Mouse (Mus musculus) limb, embryonic 10.5 days (tissue): Measurements from ENCODE around the gene Fip1l1. TPM values are rescaled to one million over a fixed set of nuclear protein-coding genes. Genes with fewer than 3 reads are reported as not detected.

Experiments used
- DNase-seq: peaks from one replicate; pipeline ENCODE4 v3.0.0-alpha.2; 2017; ENCODE audit warnings: low spot score
- H3K27ac ChIP-seq: fragments of 300-500 bp; sonication (generic); 2 replicates; pipeline ENCODE4 v1.5.1; 2016; ENCODE audit warnings: mild to moderate bottlenecking
- H3K27me3 ChIP-seq: fragments of 300-500 bp; sonication (generic); 2 replicates; pipeline ENCODE4 v1.6.1; 2016; ENCODE audit warnings: low read depth, mild to moderate bottlenecking; ENCODE audit not compliant: poor library complexity, severe bottlenecking
- H3K36me3 ChIP-seq: fragments of 300-500 bp; sonication (generic); 2 replicates; pipeline ENCODE4 v1.6.1; 2016; ENCODE audit warnings: mild to moderate bottlenecking, moderate library complexity
- H3K4me1 ChIP-seq: fragments of 300-500 bp; sonication (generic); 2 replicates; pipeline ENCODE4 v1.6.1; 2016
- H3K4me3 ChIP-seq: fragments of 300-500 bp; sonication (generic); 2 replicates; pipeline ENCODE4 v1.5.1; 2016; ENCODE audit warnings: mild to moderate bottlenecking, moderate library complexity
- H3K9me3 ChIP-seq: fragments of 300-500 bp; sonication (generic); replicated peaks from 2 replicates; pipeline ENCODE4 v1.6.1; 2016; ENCODE audit warnings: mild to moderate bottlenecking
- WGBS: fragments of 180-500 bp; shearing (Covaris S2); methylation state at CpG from one replicate; pipeline ENCODE4 v1.1.7; 2016; 5-methylcytosine and 5-hydroxymethylcytosine counted together
- polyA plus RNA-seq: library from polyadenylated mRNA; unstranded; fragments of >200 nt; fragmentation: Nextera tagmentation; extraction: Ambion mirVana; gene quantifications from 2 replicates; pipeline ENCODE4 v1.2.1, GENCODE M21; 2016

Gene Fip1l1
- polyA plus RNA-seq, 1 experiment from 2014 or later, result 141 TPM

DNA sequence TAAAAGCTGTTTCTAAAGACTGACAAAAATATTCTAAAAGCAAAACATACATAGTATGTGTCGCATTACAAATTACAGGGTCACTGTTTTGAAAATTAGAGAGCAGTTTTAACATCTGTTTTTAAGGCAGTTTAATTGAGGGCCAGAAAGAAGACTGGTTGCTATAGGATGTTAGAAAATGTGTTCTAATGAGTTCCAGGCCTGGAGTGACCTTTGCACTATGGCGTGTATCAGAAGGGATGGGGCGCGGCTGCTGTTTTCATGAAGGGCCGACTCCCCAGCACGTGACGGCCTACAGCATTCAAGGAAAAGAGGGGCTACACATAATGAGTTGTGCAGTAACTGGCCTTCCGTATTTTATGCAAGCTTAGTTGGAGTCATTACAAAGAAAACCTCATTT is 57.9 kb downstream of the Fip1l1 start:
- Histone ChIP-seq H3K4me3 (no peak overlapping the region), H3K36me3 (peaks cover 91% of the 10 kb centered on the region), H3K27me3 (no peaks in the 10 kb centered on the region), H3K9me3 (no peaks in the 10 kb centered on the region), H3K27ac (peak overlapping the region; percentile 76; the same call in 1 of the 2 replicates), H3K4me1 (peaks cover 28% of the 10 kb centered on the region)
- DNase-seq, result peak; percentile 68
- WGBS, result 15% methylated on average over 8 of the region's 8 CpGs

DNA sequence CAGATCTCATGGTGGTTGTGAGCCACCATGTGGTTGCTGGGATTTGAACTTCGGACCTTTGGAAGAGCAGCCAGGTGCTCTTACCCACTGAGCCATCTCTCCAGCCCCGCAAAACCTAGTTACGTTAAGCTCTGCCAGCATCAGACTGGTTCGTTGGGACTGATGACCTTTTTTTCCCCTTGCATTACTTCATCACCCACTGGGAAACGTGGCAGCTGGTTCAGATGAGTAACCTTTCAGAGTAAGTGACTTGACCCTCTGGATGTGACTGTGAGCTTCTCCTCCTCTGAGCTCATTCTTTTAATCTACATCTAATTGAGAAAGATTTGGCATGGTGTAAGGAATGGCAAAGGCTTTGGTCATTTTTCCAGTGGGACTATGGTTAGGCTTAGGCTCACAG is 64.8 kb downstream of the Fip1l1 start:
- H3K36me3 ChIP-seq, result peaks cover 46% of the 10 kb centered on the region
- no peak overlapping the region for H3K27ac ChIP-seq
- no peaks in the 10 kb centered on the region for H3K27me3 ChIP-seq
- no peak overlapping the region for H3K4me3 ChIP-seq
- 77% methylated on average over 5 of the region's 5 CpGs for WGBS
- H3K9me3 ChIP-seq, result no peaks in the 10 kb centered on the region
- peak; percentile 24 for DNase-seq
- peaks cover 11% of the 10 kb centered on the region for H3K4me1 ChIP-seq

DNA sequence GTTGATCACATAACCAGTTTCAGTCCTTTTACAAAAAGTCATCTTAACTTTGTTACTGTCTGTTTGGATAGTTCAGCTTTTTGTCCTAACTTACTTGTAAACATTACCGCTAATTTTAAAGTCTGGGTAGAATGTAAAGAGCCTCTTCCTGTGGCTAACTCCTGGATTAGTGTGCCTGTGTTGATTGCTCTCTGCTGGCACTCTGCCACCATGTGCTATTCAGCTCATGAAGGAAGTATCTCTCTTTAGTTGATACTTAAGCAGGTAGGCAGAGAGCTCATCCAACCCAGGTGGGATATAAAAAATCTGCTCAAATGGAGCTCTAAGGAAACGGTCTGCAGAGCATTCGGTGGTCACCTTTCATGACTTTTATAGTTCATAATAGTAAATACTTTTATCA is 65.9 kb downstream of the Fip1l1 start:
- Histone ChIP-seq H3K27ac (no peak overlapping the region), H3K36me3 (peaks cover 35% of the 10 kb centered on the region)

DNA sequence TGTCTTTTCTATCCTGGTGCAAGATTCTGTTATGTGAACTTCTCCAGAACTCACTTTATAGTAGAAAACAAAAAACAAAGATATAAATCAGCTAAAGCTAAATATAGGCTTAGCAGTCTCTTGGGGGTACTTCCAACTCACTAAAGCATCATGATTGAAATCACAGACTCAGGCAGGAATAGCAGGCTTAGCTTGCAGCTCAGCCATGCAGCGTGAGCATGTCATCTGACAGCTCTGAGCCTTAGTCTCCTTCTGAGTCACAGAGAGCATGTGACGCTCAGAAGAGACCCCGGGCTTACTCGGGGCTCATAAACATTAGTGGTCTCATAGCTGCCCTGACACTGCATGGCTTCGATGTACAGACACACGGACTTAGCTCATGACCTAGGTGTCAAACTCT is 66.7 kb downstream of the Fip1l1 start:
- no peaks in the 10 kb centered on the region for H3K27me3 ChIP-seq
- no peak overlapping the region for H3K27ac ChIP-seq
- peaks cover 11% of the 10 kb centered on the region for H3K4me1 ChIP-seq
- 82% methylated on average over 6 of the region's 6 CpGs for WGBS
- H3K4me3 ChIP-seq, result no peak overlapping the region
- peak; percentile 24 for DNase-seq
- H3K36me3 ChIP-seq, result peaks cover 27% of the 10 kb centered on the region
- no peaks in the 10 kb centered on the region for H3K9me3 ChIP-seq

More for the DNA sequence above, 65.9 kb downstream of the Fip1l1 start:
- 88% methylated on average over 3 of the region's 3 CpGs for WGBS
- no peaks in the 10 kb centered on the region for H3K27me3 ChIP-seq
- H3K4me1 ChIP-seq, result peaks cover 11% of the 10 kb centered on the region
- peak; percentile 18 for DNase-seq
- H3K9me3 ChIP-seq, result no peaks in the 10 kb centered on the region
- no peak overlapping the region for H3K4me3 ChIP-seq

DNA sequence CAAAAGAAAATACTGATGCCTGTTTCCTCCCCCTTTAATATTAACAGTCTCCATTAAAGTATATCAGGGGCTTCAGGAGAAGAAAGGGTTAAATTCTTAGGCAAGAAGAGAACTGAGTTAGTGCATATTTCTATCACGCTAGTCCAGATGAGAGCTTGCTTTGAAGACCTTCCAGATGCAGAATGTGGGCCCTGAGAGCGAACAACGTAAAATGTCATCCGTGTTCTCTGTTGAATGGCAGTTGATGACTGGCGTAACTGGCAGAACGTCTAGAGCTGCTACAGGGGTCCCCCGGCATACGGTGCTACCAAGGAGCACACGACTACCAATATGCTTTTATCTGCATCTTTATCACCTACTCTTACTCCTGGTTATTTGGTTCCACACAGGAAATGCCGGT is 67.1 kb downstream of the Fip1l1 start:
- peaks cover 11% of the 10 kb centered on the region for H3K4me1 ChIP-seq

DNA sequence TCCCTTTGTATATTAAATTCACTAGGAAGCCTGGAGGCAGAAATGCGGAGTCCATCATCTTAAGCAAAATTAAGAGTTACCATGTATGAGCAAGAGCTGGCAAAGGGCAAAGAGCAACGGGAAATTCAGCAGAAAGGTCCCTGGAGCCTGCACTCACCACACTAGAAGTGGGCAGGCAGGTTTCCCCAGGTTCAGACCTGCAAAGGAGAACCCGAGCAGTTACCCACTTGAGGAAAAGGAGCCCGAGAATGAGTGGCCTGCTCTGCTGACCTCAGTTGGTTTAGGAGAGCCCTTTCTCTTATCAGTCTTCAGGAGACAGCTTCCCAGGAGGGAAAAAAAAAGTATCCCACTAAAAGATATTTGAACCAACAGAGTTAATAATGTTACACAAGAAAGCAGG is 68.1 kb downstream of the Fip1l1 start:
- peak; percentile 21 for DNase-seq
- Histone ChIP-seq H3K36me3 (peaks cover 13% of the 10 kb centered on the region), H3K9me3 (no peaks in the 10 kb centered on the region), H3K27ac (no peak overlapping the region), H3K27me3 (no peaks in the 10 kb centered on the region), H3K4me1 (peaks cover 9% of the 10 kb centered on the region), H3K4me3 (no peak overlapping the region)
- WGBS, result 79% methylated on average over 4 of the region's 4 CpGs

More for the DNA sequence above, 67.1 kb downstream of the Fip1l1 start:
- Histone ChIP-seq H3K4me3 (no peak overlapping the region), H3K27me3 (no peaks in the 10 kb centered on the region), H3K27ac (no peak overlapping the region), H3K9me3 (no peaks in the 10 kb centered on the region), H3K36me3 (peaks cover 23% of the 10 kb centered on the region)
- DNase-seq, result peak; percentile 12
- 87% methylated on average over 10 of the region's 10 CpGs for WGBS

DNA sequence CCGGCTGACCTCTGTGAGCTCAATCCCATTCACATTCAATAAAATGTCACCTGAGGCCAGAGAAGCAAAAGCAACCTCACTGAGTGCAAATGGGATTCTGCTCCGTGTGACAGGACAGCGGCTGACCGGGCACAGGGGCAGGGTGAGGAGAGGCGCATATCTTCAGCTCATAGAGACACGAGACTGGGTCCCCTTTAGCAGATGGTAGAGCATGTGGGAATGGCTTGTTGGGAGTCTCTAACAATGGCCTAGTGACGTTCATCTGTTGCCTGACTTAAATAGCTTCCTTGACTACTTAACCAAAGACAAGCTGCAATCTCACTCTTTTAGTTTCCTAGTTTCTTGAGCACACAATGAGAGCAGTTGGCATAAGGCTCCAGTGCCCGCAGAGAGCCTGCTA is 71.0 kb downstream of the Fip1l1 start:
- no peaks in the 10 kb centered on the region for H3K27me3 ChIP-seq
- no peaks in the 10 kb centered on the region for H3K36me3 ChIP-seq
- H3K27ac ChIP-seq, result no peak overlapping the region
- DNase-seq, result peak; percentile 16
- H3K4me1 ChIP-seq, result peaks cover 8% of the 10 kb centered on the region
- H3K4me3 ChIP-seq, result no peak overlapping the region
- H3K9me3 ChIP-seq, result no peaks in the 10 kb centered on the region
- WGBS, result 91% methylated on average over 8 of the region's 8 CpGs

DNA sequence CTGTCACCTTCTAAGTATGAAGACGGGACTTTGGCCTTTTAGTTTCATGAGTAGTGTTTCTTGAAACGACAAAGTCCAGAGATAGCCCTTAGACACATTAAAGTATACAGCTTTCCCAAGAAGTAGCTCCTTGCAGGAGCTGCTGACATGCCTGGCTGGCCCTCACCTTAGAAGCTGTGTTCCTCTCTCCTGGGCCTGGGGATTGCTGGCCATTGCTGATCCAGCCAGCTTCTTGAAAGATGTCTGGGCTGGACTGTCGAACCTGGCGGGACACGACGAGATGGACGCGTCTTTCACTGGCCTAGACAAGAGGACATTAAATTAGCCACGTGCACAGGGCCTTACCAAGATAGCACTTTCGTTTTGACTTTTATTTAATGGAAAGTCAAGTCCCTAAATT is 75.3 kb downstream of the Fip1l1 start:
- Histone ChIP-seq H3K4me3 (no peak overlapping the region), H3K4me1 (peaks cover 18% of the 10 kb centered on the region), H3K27ac (no peak overlapping the region), H3K36me3 (no peaks in the 10 kb centered on the region), H3K9me3 (no peaks in the 10 kb centered on the region), H3K27me3 (no peaks in the 10 kb centered on the region)
- 91% methylated on average over 10 of the region's 10 CpGs for WGBS
- no peak for DNase-seq

DNA sequence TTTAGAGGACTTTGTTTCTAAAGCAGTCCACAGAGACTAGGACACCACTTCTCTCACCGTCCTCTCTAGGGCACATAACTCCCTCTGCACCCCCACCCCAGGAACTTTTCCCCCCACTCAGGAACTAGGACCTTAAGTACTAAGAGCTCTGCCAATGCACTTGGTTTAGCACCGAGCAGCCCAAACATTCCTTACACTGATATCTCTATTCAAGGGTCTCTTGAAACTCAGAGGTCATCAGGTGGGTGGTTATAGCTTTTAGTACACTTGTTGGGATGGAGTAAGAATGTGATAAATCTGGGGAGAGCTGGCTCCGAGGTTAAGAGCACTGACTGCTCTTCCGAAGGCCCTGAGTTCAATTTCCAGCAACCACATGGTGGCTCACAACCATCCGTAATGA is 77.5 kb downstream of the Fip1l1 start:
- WGBS, result 87% methylated on average over 5 of the region's 5 CpGs
- DNase-seq, result no peak

DNA sequence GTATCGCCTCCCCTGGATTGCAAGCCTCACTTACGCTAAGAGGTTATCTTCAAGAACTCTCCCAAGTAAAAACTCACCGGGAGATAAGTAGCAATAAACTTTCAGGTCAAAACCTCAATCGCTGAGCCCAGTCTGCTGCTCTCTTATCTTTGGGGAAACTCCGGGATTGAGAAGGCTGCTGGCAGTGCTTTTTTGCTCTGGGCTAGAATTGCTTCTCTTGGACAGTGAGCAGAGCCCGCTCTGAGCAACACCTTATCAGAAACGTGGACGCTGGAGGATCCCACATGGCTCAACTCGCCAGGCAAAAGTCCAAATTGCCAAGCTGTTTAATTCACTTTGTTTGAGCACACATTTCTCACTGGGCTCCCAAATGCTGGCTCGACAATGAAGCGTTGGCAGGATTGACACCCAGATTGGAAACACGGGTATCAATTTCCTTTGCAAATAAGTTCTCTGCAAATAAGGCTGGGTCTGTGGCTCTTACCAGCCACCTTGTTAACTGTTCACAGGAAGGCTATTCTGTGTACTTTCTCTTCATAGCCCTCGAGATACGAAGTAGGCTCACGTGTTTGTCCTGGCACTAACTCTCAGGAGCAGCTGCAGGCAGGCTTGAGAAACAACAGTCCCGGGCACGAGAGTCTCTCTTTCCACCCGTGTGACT is 78.4 kb downstream of the Fip1l1 start:
- no peak for DNase-seq
- Histone ChIP-seq H3K27me3 (no peaks in the 10 kb centered on the region), H3K27ac (peak overlapping the region; percentile 78), H3K36me3 (no peaks in the 10 kb centered on the region), H3K4me3 (no peak overlapping the region), H3K4me1 (peaks cover 46% of the 10 kb centered on the region), H3K9me3 (no peaks in the 10 kb centered on the region)
- WGBS, result 56% methylated on average over 18 of the region's 18 CpGs

More for the DNA sequence above, 77.5 kb downstream of the Fip1l1 start:
- peaks cover 38% of the 10 kb centered on the region for H3K4me1 ChIP-seq
- H3K27ac ChIP-seq, result no peak overlapping the region
- H3K27me3 ChIP-seq, result no peaks in the 10 kb centered on the region
- no peak overlapping the region for H3K4me3 ChIP-seq
- H3K9me3 ChIP-seq, result no peaks in the 10 kb centered on the region
- H3K36me3 ChIP-seq, result no peaks in the 10 kb centered on the region

DNA sequence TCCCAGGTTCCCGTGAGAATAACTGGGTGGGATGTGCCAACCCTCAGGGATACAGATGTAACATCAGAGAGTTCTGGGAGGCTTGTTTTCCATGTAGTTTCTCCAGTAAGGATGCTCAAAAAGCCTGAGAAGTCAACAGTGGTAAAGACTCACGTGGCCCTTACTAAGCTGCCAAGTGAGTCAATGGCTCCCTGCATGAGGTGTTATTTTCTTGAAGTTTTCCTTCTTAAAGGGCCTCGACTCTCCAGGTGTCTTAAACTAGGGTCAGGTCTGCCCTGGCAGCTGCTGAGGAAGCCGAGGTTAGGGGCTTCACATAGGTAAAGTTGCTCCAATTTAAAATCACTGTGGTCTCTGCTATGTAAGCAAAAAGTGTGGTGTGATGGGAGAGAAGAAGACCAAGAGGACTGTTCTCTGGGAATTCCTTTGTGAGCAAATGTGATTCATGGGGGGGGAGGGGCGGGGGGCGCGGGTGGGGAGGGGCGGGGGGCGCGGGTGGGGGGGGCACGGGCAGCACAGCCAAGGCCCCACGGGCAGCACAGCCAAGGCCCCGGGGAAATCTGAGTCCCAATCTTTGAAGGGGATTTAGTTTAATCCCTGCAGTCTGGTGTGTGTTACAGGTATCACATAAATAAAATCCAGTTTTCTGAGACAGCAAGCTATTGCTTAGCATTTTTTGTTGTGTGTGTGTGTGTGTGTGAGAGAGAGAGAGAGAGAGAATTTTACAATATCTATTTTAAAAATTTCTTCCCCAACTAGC is 82.7 kb downstream of the Fip1l1 start:
- peaks cover 67% of the 10 kb centered on the region for H3K4me1 ChIP-seq
- H3K4me3 ChIP-seq, result no peak overlapping the region
- WGBS, result 62% methylated on average over 13 of the region's 13 CpGs
- DNase-seq, result no peak
- no peaks in the 10 kb centered on the region for H3K9me3 ChIP-seq
- peak overlapping the region; percentile 84 for H3K27ac ChIP-seq
- H3K27me3 ChIP-seq, result no peaks in the 10 kb centered on the region
- no peaks in the 10 kb centered on the region for H3K36me3 ChIP-seq

DNA sequence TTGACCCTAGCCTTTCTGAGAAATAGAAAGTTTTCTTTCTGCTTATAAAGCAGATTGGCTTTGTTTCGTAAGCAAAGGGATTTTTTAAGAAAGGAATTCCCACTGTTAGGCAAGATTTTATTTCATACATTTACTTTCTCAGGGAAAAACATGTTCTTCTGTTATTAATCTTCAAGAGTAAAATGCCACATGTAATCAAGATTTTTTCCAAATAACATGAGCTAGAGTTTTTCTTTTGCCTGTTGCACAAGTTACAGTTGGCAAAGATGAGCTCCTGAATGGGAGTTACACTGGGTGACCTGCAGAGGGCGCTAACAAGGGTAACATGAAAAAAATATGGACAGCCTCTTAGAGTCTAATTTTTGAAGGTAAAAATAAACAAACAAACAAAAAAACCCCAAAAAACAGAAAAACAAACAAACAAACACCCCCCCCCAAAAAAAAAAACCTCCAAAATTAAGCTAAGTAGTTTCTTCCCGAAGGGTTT is 83.4 kb downstream of the Fip1l1 start:
- H3K4me1 ChIP-seq, result peaks cover 67% of the 10 kb centered on the region
- 76% methylated on average over 3 of the region's 3 CpGs for WGBS

More for the DNA sequence above, 83.4 kb downstream of the Fip1l1 start:
- Histone ChIP-seq H3K27ac (peak overlapping the region; percentile 84; the same call in 1 of the 2 replicates), H3K27me3 (no peaks in the 10 kb centered on the region), H3K9me3 (no peaks in the 10 kb centered on the region), H3K36me3 (no peaks in the 10 kb centered on the region), H3K4me3 (no peak overlapping the region)
- no peak for DNase-seq
